Mouse (Mus musculus) small intestine, adult 2 months (tissue): ENCODE results near the gene Sdhb.

Experiments
- CTCF ChIP-seq: fragments of 200-500 bp; IDR thresholded peaks from 2 replicates; pipeline ENCODE4 v1.5.1; 2012; ENCODE audit warnings: low read depth, mild to moderate bottlenecking, control low read depth, inconsistent platforms, low read length, moderate library complexity, mixed read lengths; ENCODE audit not compliant: insufficient replicate concordance, insufficient read length; ENCODE audit errors: extremely low read depth
- POLR2A ChIP-seq: fragments of 200-500 bp; IDR thresholded peaks from 2 replicates; pipeline ENCODE4 v1.6.1; 2012; ENCODE audit warnings: low read depth, mild to moderate bottlenecking, control low read depth, inconsistent platforms, low read length, moderate library complexity

- TF ChIP-seq CTCF (no peak), POLR2A (no peak; the same call in none of the 2 replicates)
Observed at GRCm38 (mm10) chr4:140961467-140962206, 634 bp downstream of the Sdhb start.
